Mouse (Mus musculus) gastrocnemius, postnatal 25 days (tissue): Measurements from ENCODE around the gene Bcl7c. TPM values are rescaled to one million over a fixed set of nuclear protein-coding genes. Genes with fewer than 3 reads are reported as not detected.
A peak's percentile ranks its signal among the peaks of the same experiment; 100 is the strongest.
"Not testable (repeated sequence)": the region's sequence is repeated elsewhere in the genome, so short reads cannot be mapped to it uniquely, and the experiment has no call there.

Experiments used
- DNase-seq: peaks from one replicate; pipeline ENCODE4 v3.0.0; 2022
- microRNA-seq, 2 experiments: library from miRNA; unstranded; fragments of <30 nt; microRNA quantifications; one replicate each; pipeline ENCODE4 v1.2.0; 2021; ENCODE audit warnings: borderline replicate concordance in 2 of 2
- total RNA-seq, 2 experiments: library from RNA; stranded (reverse); gene quantifications; 1 replicate in 1 of 2; 2 replicates in 1 of 2; pipeline ENCODE4 v1.2.3; 2021

Bcl7c gene
- total RNA-seq, 2 experiments from 2014 or later, result 41.2 to 41.7 TPM

- not testable (repeated sequence) for DNase-seq
These were observed 61.2 kb downstream of the Bcl7c start for GRCm38 (mm10) chr7:127647576-127647975.

DNA sequence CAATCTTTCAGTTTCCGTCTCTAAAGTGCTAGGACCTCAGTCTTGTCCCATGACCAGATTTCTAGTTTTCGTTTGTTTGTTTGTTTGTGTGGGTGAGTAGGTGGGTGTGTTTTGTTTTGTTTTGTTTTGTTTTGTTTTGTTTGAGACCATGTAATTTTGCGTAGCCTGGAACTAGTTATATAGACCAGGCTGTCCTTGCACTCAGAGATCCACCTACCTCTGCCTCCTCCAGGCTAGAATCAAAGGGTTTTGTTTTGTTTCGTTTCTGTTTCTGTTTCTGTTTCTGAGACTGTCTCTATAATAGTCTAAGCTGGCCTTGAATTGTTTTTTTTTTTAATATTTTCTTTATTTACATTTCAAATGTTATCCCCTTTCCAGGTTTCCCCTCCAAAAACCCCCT lies 62.4 kb downstream of the Bcl7c start:
- no peak for DNase-seq

DNA sequence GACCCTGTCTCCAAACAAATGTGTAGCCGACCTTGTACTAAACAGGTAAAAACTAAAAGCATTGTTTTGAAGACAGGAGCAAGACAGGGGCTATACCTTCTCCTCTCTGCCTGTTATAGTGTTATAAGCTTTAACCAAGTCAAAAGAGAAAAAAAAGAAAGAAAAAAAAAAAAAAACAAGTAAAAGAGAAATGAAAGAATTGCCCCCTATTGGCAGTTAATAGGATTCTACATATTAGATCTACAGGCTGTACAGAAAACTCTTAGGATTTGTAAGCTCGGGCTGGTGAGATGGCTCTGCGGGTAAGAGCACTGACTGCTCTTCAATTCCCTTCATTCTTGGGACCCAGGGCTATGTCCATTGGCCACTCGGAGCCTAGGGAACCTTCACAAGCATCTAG lies 66.5 kb downstream of the Bcl7c start:
- DNase-seq, result no peak

GRCm38 (mm10) chr7:127641260-127641659 lies 67.5 kb downstream of the Bcl7c start:
- DNase-seq, result peak; percentile 18

DNA sequence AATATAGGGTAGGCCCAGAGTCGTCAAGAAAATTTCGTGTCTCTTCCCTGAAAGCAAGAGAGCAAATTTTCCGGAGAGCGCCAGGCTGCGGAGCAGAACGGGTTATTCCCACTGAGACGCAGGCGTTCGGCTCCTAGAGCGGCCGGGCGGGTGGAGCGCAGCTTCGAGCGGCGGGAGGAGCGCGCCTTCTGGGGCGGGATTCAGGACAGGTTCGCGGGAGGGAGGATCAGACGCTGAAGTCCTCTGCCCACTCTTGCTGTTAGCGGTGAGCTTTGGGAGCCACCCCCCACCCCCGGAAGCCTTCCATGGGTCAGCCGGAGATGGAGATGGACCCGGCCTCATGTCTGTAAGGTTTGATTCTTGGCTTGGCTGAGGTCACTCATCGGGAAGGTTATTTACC lies 71.8 kb downstream of the Bcl7c start:
- DNase-seq, result peak; percentile 79

- DNase-seq, result no peak
These were observed 77.3 kb downstream of the Bcl7c start for GRCm38 (mm10) chr7:127631416-127631815.

DNA sequence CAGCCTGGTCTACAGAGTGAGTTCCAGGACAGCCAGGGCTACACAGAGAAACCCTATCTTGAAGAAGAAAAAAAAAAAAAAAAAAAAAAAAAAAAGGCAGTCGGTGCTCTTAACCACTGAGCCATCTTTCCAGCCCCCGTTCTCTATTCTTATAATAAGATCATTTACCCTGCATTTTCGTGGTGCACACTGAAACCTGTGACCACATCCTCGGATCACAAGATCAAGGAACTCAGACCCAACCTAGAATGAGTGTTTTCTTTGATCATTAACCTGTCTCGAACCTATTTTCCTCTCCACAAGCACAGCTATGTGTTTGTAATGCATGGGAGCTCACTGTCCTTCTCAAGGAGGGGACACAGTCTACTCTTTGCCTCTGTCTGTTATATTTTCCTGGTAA lies 80.1 kb downstream of the Bcl7c start:
- DNase-seq, result no peak

GRCm38 (mm10) chr7:127626471-127626870 lies 82.3 kb downstream of the Bcl7c start:
- DNase-seq, result no peak

GRCm38 (mm10) chr7:127626039-127626438 lies 82.7 kb downstream of the Bcl7c start:
- DNase-seq, result no peak

DNA sequence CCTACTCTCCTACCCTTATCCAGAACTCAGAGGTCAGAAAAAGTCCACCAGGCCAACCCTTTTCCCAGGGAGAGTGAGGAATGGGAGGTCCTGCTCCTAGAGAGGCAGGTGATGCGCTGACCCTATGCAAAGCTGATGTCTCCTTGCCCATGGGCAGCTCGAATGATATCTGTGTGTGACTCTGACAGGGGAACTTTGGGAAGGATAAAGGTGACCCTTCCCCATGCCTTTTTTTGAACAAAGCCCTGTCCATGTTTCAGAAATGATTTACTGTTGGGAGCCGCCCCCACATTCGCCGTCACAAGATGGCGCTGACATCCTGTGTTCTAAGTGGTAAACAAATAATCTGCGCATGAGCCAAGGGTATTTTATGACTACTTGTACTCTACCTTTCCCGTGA lies 90.3 kb downstream of the Bcl7c start:
- not testable (repeated sequence) for DNase-seq

- no peak for DNase-seq
These were observed 90.8 kb downstream of the Bcl7c start for GRCm38 (mm10) chr7:127617962-127618361.

GRCm38 (mm10) chr7:127616881-127617280 lies 91.9 kb downstream of the Bcl7c start:
- no peak for DNase-seq

GRCm38 (mm10) chr7:127616336-127616735 lies 92.4 kb downstream of the Bcl7c start:
- no peak for DNase-seq

DNA sequence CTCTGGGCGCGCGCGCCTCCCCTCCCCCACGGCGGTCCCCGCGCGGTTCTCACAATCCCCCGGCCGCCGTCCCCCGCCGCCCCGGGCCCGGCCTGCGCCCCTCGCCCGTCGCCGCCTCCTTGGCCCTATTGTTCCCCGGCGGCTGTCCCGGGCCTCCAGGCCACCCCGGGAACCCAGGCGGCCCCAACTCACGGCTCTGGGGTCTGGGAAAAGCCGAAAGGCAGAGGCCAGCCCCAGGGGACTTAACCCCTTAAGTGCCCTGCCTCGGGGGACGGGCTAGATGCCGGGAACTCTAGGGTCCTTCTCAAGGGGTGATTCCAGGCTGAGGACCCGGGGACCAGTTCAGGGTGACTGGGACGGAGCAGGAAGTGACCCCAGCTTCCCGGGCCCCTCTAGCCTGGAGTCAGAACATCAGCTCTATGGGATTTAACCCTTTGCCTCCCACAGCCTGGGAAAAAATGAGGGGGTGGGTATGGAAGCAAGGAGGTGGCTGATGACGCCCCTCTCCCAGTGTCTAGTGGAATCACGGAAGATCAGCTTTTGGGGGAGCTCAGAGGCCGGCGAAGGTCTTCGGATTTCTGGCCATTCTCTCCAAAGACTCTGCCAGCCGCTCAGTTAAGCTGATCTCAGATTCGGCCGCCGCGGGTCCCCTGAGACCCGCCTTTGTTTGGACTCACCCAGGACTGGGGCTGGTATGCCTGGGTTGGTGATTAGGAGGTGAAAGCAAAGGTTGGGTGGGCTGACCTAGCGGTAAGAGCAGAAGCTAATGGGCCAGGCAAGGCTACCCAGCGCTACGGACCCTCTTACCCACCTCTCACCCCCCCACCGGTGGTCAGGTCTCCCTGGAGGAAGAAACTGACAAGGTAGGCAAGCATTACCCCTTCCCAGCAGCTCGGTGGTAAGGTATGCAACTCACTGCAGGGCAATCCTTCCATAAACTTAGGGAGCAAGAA lies 93.6 kb downstream of the Bcl7c start, which contains the start of gene Zfp629:
Zfp629 (minus strand) TSS at position 907 of the 953 bp plus-strand sequence.
- DNase-seq, result peak; percentile 68

- peak; percentile 54 for DNase-seq
These were observed 94.2 kb downstream of the Bcl7c start for GRCm38 (mm10) chr7:127614511-127614890.

GRCm38 (mm10) chr7:127614091-127614490 lies 94.6 kb downstream of the Bcl7c start:
- DNase-seq, result no peak

- DNase-seq, result no peak
These were observed 95.2 kb downstream of the Bcl7c start for GRCm38 (mm10) chr7:127613501-127613900.

- no peak for DNase-seq
These were observed 97.2 kb downstream of the Bcl7c start for GRCm38 (mm10) chr7:127611561-127611960.

Small RNAs within 50 kb of the gene (microRNA-seq; reads per million reads assigned to microRNA genes)
- 0 reads per million in 2 experiments for gene Mir762

Other genes starting within 250 kb of the Bcl7c start
- 10 to 100 TPM; 17.3 to 17.7 TPM for gene Prr14, start 249.3 kb downstream of the Bcl7c start, total RNA-seq
- 10 to 100 TPM; 15.8 to 16.8 TPM for gene Fbrs, start 229.7 kb downstream of the Bcl7c start, total RNA-seq
- 10 to 100 TPM; 46.1 to 47.6 TPM for gene Srcap, start 196.9 kb downstream of the Bcl7c start, total RNA-seq
- gene Gm42715, start 189.3 kb downstream of the Bcl7c start, total RNA-seq, result 1 to 10 TPM; 4.7 to 5.2 TPM
- not detected for gene Tmem265, start 147.5 kb downstream of the Bcl7c start, total RNA-seq
- gene Phkg2, start 135.6 kb downstream of the Bcl7c start, total RNA-seq, result 1 to 10 TPM; 8.2 to 9.4 TPM
- gene Ccdc189, start 120.3 kb downstream of the Bcl7c start, total RNA-seq, result 1 to 10 TPM; 2.1 to 4.5 TPM
- 10 to 100 TPM; 29.4 to 30.0 TPM for gene Rnf40, start 120.2 kb downstream of the Bcl7c start, total RNA-seq
- 1 to 10 TPM; 8.4 to 9.4 TPM for gene Zfp629, start 93.1 kb downstream of the Bcl7c start, total RNA-seq
- 10 to 100 TPM; 13.8 to 15.1 TPM for gene Ctf1, start 3.8 kb upstream of the Bcl7c start, total RNA-seq
- gene Ctf2, start 23.2 kb upstream of the Bcl7c start, total RNA-seq, result not detected
- 1 to 10 TPM; 1.9 to 2.4 TPM for gene Fbxl19, start 35.6 kb upstream of the Bcl7c start, total RNA-seq
- 1 to 10 TPM; 8.9 to 9.5 TPM for gene Orai3, start 60.9 kb upstream of the Bcl7c start, total RNA-seq
- gene Setd1a, start 67.7 kb upstream of the Bcl7c start, total RNA-seq, result 10 to 100 TPM; 15.0 to 15.4 TPM
- gene Gm49388, start 76.7 kb upstream of the Bcl7c start, total RNA-seq, result 1 to 10 TPM; 2.4 to 2.5 TPM
- gene Hsd3b7, start 91.7 kb upstream of the Bcl7c start, total RNA-seq, result 1 to 10 TPM; 4.4 to 9.1 TPM
- 10 to 100 TPM; 46.4 to 47.2 TPM for gene Stx4a, start 115.4 kb upstream of the Bcl7c start, total RNA-seq
- 1 to 10 TPM in 1 of 2 experiments, under 1 TPM in 1; 0.64 to 1.2 TPM for gene Stx1b, start 115.6 kb upstream of the Bcl7c start, total RNA-seq
- 10 to 100 TPM; 11.3 to 11.8 TPM for gene Zfp646, start 167.3 kb upstream of the Bcl7c start, total RNA-seq
- 1 to 10 TPM; 2.8 to 4.5 TPM for gene Zfp668, start 167.9 kb upstream of the Bcl7c start, total RNA-seq
- gene Prss53, start 182.0 kb upstream of the Bcl7c start, total RNA-seq, result 1 to 10 TPM; 1.5 to 1.6 TPM
- not detected for gene Gm21974, start 186.5 kb upstream of the Bcl7c start, total RNA-seq
- 10 to 100 TPM; 12.7 to 18.3 TPM for gene Vkorc1, start 186.7 kb upstream of the Bcl7c start, total RNA-seq
- gene Bckdk, start 195.1 kb upstream of the Bcl7c start, total RNA-seq, result 100 to 1,000 TPM; 142 to 143 TPM
- gene Kat8, start 203.6 kb upstream of the Bcl7c start, total RNA-seq, result 10 to 100 TPM; 19.9 to 20.0 TPM
- not detected for gene Prss8, start 221.2 kb upstream of the Bcl7c start, total RNA-seq
- gene Prss36, start 237.8 kb upstream of the Bcl7c start, total RNA-seq, result 1 to 10 TPM; 4.4 to 6.1 TPM